Mouse (Mus musculus): ENCODE results near the gene Tmem217. TPM values are rescaled to one million over a fixed set of nuclear protein-coding genes. Genes with fewer than 3 reads are reported as not detected.

Tmem217 gene
- polyA plus RNA-seq (2014; fragmentation: Nextera tagmentation; extraction: Ambion mirVana): 0.14 and 0.51 TPM in 2 replicates

GRCm38 (mm10) chr17:29552162-29552732 is at the start of gene Tmem217:
TSS of gene Tmem217 (minus strand) at chr17:29552385.
- ATAC-seq (ENCODE audit: low FRiP score) (no peak), DNase-seq (ENCODE audit: low spot score, missing footprints) (peak; percentile 75)
- no peak within 1 kb of the TSS for H3K4me2 ChIP-seq
- H3K27ac ChIP-seq (ENCODE audit: low read depth, low read length): no peak within 1 kb of the TSS
- H3K4me1 ChIP-seq (ENCODE audit: control insufficient read depth, insufficient read depth, low read length): peaks cover 11% of the 10 kb centered on the region
- no peaks in the 10 kb centered on the region for H3K27me3 ChIP-seq (ENCODE audit: control insufficient read depth, insufficient read depth, low read length)
- 91% methylated on average over 5 of the region's 5 CpGs for WGBS
- no peak within 1 kb of the TSS for H3K4me3 ChIP-seq (ENCODE audit: low read depth, low read length)
- no peaks in the 10 kb centered on the region for H3K9me3 ChIP-seq (ENCODE audit: control insufficient read depth, low read length)
- H3K36me3 ChIP-seq (ENCODE audit: control insufficient read depth, insufficient read depth, low read length): no peaks in the 10 kb centered on the region
- H3K9ac ChIP-seq (ENCODE audit: low read length): no peak within 1 kb of the TSS

GRCm38 (mm10) chr17:29601391-29601790 is 49.2 kb upstream of the Tmem217 start:
- H3K4me3 ChIP-seq (ENCODE audit: low read depth, low read length): no peak overlapping the region
- no peaks in the 10 kb centered on the region for H3K27me3 ChIP-seq (ENCODE audit: control insufficient read depth, insufficient read depth, low read length)
- ATAC-seq (ENCODE audit: low FRiP score): no peak
- H3K4me1 ChIP-seq (ENCODE audit: control insufficient read depth, insufficient read depth, low read length): 0 out of 2 replicates have a peak, but pooled peaks cover 2% of the 10 kb centered on the region
- peaks cover 7% of the 10 kb centered on the region for H3K36me3 ChIP-seq (ENCODE audit: control insufficient read depth, insufficient read depth, low read length)
- WGBS: 76% methylated on average over 4 of the region's 4 CpGs
- no peak overlapping the region for H3K27ac ChIP-seq (ENCODE audit: low read depth, low read length)
- no peaks in the 10 kb centered on the region for H3K9me3 ChIP-seq (ENCODE audit: control insufficient read depth, low read length)
- H3K4me2 ChIP-seq: no peak overlapping the region
- peak; percentile 51 for DNase-seq (ENCODE audit: low spot score, missing footprints)
- H3K9ac ChIP-seq (ENCODE audit: low read length): no peak overlapping the region

DNA sequence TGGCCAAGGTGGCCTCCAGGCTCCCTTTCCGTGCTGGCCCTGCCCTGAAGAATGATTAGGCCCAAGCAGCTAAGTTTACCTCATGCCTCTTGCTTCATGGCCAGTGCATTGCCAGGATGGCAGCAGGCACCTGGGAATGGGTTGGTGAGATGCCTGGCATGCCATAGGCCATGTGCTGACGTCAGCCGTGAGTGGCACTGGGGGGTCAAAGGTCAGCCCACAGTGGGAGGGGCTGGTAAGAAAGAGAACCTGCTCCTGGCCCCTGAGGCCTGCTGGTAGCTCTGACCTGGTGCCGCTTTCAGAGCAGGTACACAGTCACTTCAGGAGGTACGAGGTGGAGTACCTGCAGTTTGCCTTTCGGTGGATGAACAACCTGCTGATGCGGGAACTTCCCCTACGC is 47.4 kb upstream of the Tmem217 start:
- ATAC-seq (ENCODE audit: low FRiP score): no peak
- Histone ChIP-seq H3K36me3 (ENCODE audit: control insufficient read depth, insufficient read depth, low read length) (peaks cover 7% of the 10 kb centered on the region), H3K4me2 (no peak overlapping the region), H3K27me3 (ENCODE audit: control insufficient read depth, insufficient read depth, low read length) (no peaks in the 10 kb centered on the region), H3K9ac (ENCODE audit: low read length) (no peak overlapping the region), H3K4me3 (ENCODE audit: low read depth, low read length) (no peak overlapping the region), H3K9me3 (ENCODE audit: control insufficient read depth, low read length) (no peaks in the 10 kb centered on the region), H3K27ac (ENCODE audit: low read depth, low read length) (no peak overlapping the region), H3K4me1 (ENCODE audit: control insufficient read depth, insufficient read depth, low read length) (peaks cover 6% of the 10 kb centered on the region; the same call in 1 of the 2 replicates)
- 90% methylated on average over 8 of the region's 8 CpGs for WGBS
- peak; percentile 81 for DNase-seq (ENCODE audit: low spot score, missing footprints)

GRCm38 (mm10) chr17:29599051-29599450 is 46.9 kb upstream of the Tmem217 start:
- DNase-seq (ENCODE audit: low spot score, missing footprints): peak; percentile 37
- Histone ChIP-seq H3K4me3 (ENCODE audit: low read depth, low read length) (no peak overlapping the region), H3K27me3 (ENCODE audit: control insufficient read depth, insufficient read depth, low read length) (no peaks in the 10 kb centered on the region), H3K9ac (ENCODE audit: low read length) (no peak overlapping the region), H3K9me3 (ENCODE audit: control insufficient read depth, low read length) (no peaks in the 10 kb centered on the region), H3K27ac (ENCODE audit: low read depth, low read length) (no peak overlapping the region), H3K4me1 (ENCODE audit: control insufficient read depth, insufficient read depth, low read length) (peaks cover 6% of the 10 kb centered on the region; the same call in 1 of the 2 replicates), H3K36me3 (ENCODE audit: control insufficient read depth, insufficient read depth, low read length) (peaks cover 7% of the 10 kb centered on the region), H3K4me2 (no peak overlapping the region)
- ATAC-seq (ENCODE audit: low FRiP score): no peak
- WGBS: 92% methylated on average over 14 of the region's 14 CpGs

DNA sequence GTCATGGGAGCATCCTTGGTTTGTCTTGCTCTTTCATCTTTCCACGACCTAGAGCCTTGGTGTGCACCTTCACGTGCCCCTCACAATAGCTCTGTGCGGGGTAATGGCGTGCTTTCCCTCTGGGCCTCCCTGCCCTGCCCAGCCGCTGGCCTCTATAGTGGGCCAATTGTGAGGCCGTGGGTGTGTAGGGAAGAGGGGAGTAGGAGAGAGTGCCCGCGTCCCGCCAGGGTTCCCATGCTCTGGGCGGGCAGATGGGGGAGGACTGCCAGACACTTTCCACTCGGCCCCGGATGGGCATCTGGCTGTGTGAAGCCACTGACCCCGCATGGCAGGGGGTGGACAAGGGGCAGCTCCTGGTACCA is 44.6 kb upstream of the Tmem217 start:
- ATAC-seq (ENCODE audit: low FRiP score): no peak
- 87% methylated on average over 13 of the region's 13 CpGs for whole genome bisulfite sequencing
- H3K4me2 ChIP-seq: no peak overlapping the region
- H3K27me3 ChIP-seq (ENCODE audit: control insufficient read depth, insufficient read depth, low read length): no peaks in the 10 kb centered on the region
- peaks cover 6% of the 10 kb centered on the region; the same call in 1 of the 2 replicates for H3K4me1 ChIP-seq (ENCODE audit: control insufficient read depth, insufficient read depth, low read length)
- H3K27ac ChIP-seq (ENCODE audit: low read depth, low read length): no peak overlapping the region
- no peak overlapping the region; the same call in 1 of the 2 replicates for H3K9ac ChIP-seq (ENCODE audit: low read length)
- DNase-seq (ENCODE audit: low spot score, missing footprints): peak; percentile 39
- H3K36me3 ChIP-seq (ENCODE audit: control insufficient read depth, insufficient read depth, low read length): peaks cover 7% of the 10 kb centered on the region
- no peak overlapping the region for H3K4me3 ChIP-seq (ENCODE audit: low read depth, low read length)
- H3K9me3 ChIP-seq (ENCODE audit: control insufficient read depth, low read length): no peaks in the 10 kb centered on the region

GRCm38 (mm10) chr17:29595891-29596770 is 43.9 kb upstream of the Tmem217 start:
- peak; percentile 76 for DNase-seq (ENCODE audit: low spot score, missing footprints)
- no peak overlapping the region; the same call in 1 of the 2 replicates for H3K9ac ChIP-seq (ENCODE audit: low read length)
- no peak overlapping the region for H3K27ac ChIP-seq (ENCODE audit: low read depth, low read length)
- no peak overlapping the region for H3K4me3 ChIP-seq (ENCODE audit: low read depth, low read length)
- peaks cover 6% of the 10 kb centered on the region; the same call in 1 of the 2 replicates for H3K4me1 ChIP-seq (ENCODE audit: control insufficient read depth, insufficient read depth, low read length)
- H3K9me3 ChIP-seq (ENCODE audit: control insufficient read depth, low read length): no peaks in the 10 kb centered on the region
- ATAC-seq (ENCODE audit: low FRiP score): no peak
- H3K36me3 ChIP-seq (ENCODE audit: control insufficient read depth, insufficient read depth, low read length): peaks cover 7% of the 10 kb centered on the region
- WGBS: 79% methylated on average over 15 of the region's 15 CpGs
- no peak overlapping the region for H3K4me2 ChIP-seq
- H3K27me3 ChIP-seq (ENCODE audit: control insufficient read depth, insufficient read depth, low read length): no peaks in the 10 kb centered on the region

- ATAC-seq (ENCODE audit: low FRiP score) (no peak), DNase-seq (ENCODE audit: low spot score, missing footprints) (peak; percentile 82)
- Histone ChIP-seq H3K4me2 (no peak overlapping the region), H3K27me3 (ENCODE audit: control insufficient read depth, insufficient read depth, low read length) (no peaks in the 10 kb centered on the region), H3K4me1 (ENCODE audit: control insufficient read depth, insufficient read depth, low read length) (no peaks in the 10 kb centered on the region), H3K27ac (ENCODE audit: low read depth, low read length) (no peak overlapping the region), H3K9me3 (ENCODE audit: control insufficient read depth, low read length) (no peaks in the 10 kb centered on the region), H3K9ac (ENCODE audit: low read length) (no peak overlapping the region), H3K4me3 (ENCODE audit: low read depth, low read length) (no peak overlapping the region), H3K36me3 (ENCODE audit: control insufficient read depth, insufficient read depth, low read length) (no peaks in the 10 kb centered on the region)
- 61% methylated on average over 11 of the region's 11 CpGs for WGBS
These were observed 37.2 kb upstream of the Tmem217 start for GRCm38 (mm10) chr17:29589221-29589898.

DNA sequence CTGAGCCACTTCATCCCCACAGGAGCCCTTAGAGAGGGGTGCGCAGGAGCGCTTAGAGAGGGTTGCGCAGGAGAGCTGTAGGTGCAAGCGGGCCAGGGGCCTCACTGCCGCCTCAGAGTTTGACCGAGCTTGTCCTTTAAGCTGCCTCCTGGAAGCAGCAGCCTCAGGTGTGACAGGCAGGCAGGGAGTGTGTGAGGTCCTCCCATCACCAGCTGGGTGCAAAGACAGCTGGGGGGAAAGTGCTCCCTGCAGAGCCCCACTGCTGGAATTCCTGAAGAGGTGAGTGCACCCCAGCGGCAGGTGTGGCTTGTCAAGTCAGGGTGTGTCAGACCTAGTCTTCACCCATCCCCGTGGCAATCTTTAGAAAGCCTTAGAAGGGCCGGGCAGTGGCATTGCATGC is 34.7 kb upstream of the Tmem217 start:
- Histone ChIP-seq H3K9ac (ENCODE audit: low read length) (no peak overlapping the region), H3K4me2 (no peak overlapping the region), H3K27ac (ENCODE audit: low read depth, low read length) (no peak overlapping the region), H3K4me3 (ENCODE audit: low read depth, low read length) (no peak overlapping the region), H3K4me1 (ENCODE audit: control insufficient read depth, insufficient read depth, low read length) (no peaks in the 10 kb centered on the region), H3K36me3 (ENCODE audit: control insufficient read depth, insufficient read depth, low read length) (no peaks in the 10 kb centered on the region), H3K9me3 (ENCODE audit: control insufficient read depth, low read length) (no peaks in the 10 kb centered on the region), H3K27me3 (ENCODE audit: control insufficient read depth, insufficient read depth, low read length) (no peaks in the 10 kb centered on the region)
- ATAC-seq (ENCODE audit: low FRiP score): no peak
- WGBS: 87% methylated on average over 9 of the region's 9 CpGs
- peak; percentile 67 for DNase-seq (ENCODE audit: low spot score, missing footprints)

DNA sequence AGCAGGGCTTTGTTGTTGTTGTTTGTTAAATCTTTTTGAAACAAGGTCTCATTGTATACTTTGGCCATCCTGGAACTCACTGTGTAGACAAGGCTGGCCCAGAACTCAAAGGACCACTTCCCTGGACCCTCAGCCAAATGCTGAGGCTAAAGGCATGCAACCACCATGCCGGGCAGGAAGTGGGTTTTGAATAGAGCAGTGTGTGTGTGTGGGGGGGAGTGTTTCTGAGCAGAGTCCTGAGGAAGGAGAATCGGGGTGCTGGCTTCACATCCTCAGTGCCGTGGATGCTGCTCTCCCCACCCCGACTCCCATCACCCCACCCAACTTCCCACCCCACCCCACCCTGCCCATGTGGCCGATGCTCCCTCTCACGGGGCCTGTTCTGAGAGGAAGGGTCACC is 33.3 kb upstream of the Tmem217 start:
- no peak overlapping the region for H3K4me3 ChIP-seq (ENCODE audit: low read depth, low read length)
- no peaks in the 10 kb centered on the region for H3K27me3 ChIP-seq (ENCODE audit: control insufficient read depth, insufficient read depth, low read length)
- H3K4me1 ChIP-seq (ENCODE audit: control insufficient read depth, insufficient read depth, low read length): no peaks in the 10 kb centered on the region
- H3K9ac ChIP-seq (ENCODE audit: low read length): no peak overlapping the region
- no peaks in the 10 kb centered on the region for H3K9me3 ChIP-seq (ENCODE audit: control insufficient read depth, low read length)
- H3K4me2 ChIP-seq: no peak overlapping the region
- no peak overlapping the region for H3K27ac ChIP-seq (ENCODE audit: low read depth, low read length)
- DNase-seq (ENCODE audit: low spot score, missing footprints) (no peak), ATAC-seq (ENCODE audit: low FRiP score) (no peak)
- 96% methylated on average over 6 of the region's 6 CpGs for WGBS
- no peaks in the 10 kb centered on the region for H3K36me3 ChIP-seq (ENCODE audit: control insufficient read depth, insufficient read depth, low read length)

Data from midbrain, embryonic 11.5 days (tissue).